Mouse (Mus musculus) heart, postnatal 0 days (tissue): ENCODE results near the gene Dusp16. TPM values are rescaled to one million over a fixed set of nuclear protein-coding genes. Genes with fewer than 3 reads are reported as not detected.

Experiments
- ATAC-seq: fragments of 200-750 bp; cut with Nextera tagmentation; 2 replicates; pipeline ENCODE4 v1.8.0; 2017; ENCODE audit warnings: low read depth, moderate number of reproducible peaks, moderate library complexity; ENCODE audit not compliant: insufficient read depth
- DNase-seq: peaks from one replicate; pipeline ENCODE4 v3.0.0-alpha.2; 2016; ENCODE audit warnings: low spot score
- H3K27ac ChIP-seq: fragments of 300-500 bp; sonication (generic); 2 replicates; pipeline ENCODE4 v1.5.1; 2014; ENCODE audit warnings: low read depth, mild to moderate bottlenecking
- H3K27me3 ChIP-seq: fragments of 300-500 bp; sonication (generic); 2 replicates; pipeline ENCODE4 v1.6.1; 2014; ENCODE audit warnings: low read length, mixed read lengths; ENCODE audit not compliant: control insufficient read depth, insufficient read depth
- H3K36me3 ChIP-seq: fragments of 300-500 bp; sonication (generic); replicated peaks from 2 replicates; pipeline ENCODE4 v1.6.1; 2014; ENCODE audit warnings: low read length, mixed read lengths; ENCODE audit not compliant: control insufficient read depth, insufficient read depth
- H3K4me1 ChIP-seq: fragments of 300-500 bp; sonication (generic); 2 replicates; pipeline ENCODE4 v1.6.1; 2014; ENCODE audit warnings: antibody characterized with exemption; ENCODE audit not compliant: control insufficient read depth, insufficient read depth
- H3K4me2 ChIP-seq: fragments of 300-500 bp; sonication (generic); 2 replicates; pipeline ENCODE4 v1.6.1; 2014; ENCODE audit warnings: low read depth, mild to moderate bottlenecking, low read length, moderate library complexity
- H3K4me3 ChIP-seq: fragments of 300-500 bp; sonication (generic); 2 replicates; pipeline ENCODE4 v1.5.1; 2014; ENCODE audit warnings: low read depth, low read length
- H3K9ac ChIP-seq: fragments of 300-500 bp; sonication (generic); replicated peaks from 2 replicates; pipeline ENCODE4 v1.6.1; 2014; ENCODE audit warnings: low read depth, low read length, mixed read lengths
- H3K9me3 ChIP-seq: fragments of 300-500 bp; sonication (generic); replicated peaks from 2 replicates; pipeline ENCODE4 v1.6.1; 2016; ENCODE audit warnings: low read length; ENCODE audit not compliant: control insufficient read depth
- CTCF ChIP-seq: IDR thresholded peaks from 2 replicates; pipeline ENCODE4 v1.5.1; 2016; ENCODE audit warnings: antibody characterized with exemption, control low read depth, low read depth
- EP300 ChIP-seq: IDR thresholded peaks from 2 replicates; pipeline ENCODE4 v1.6.1; 2016; ENCODE audit warnings: antibody characterized with exemption, low read depth
- WGBS: fragments of 180-500 bp; shearing (Covaris S2); extraction: QIAGEN DNeasy Blood & Tissue Kit; methylation state at CpG from one replicate; pipeline ENCODE4 v1.1.7; 2014; 5-methylcytosine and 5-hydroxymethylcytosine counted together
- polyA plus RNA-seq: library from polyadenylated mRNA; unstranded; fragments of >200 nt; fragmentation: Nextera tagmentation; extraction: Ambion mirVana; gene quantifications from 2 replicates; pipeline ENCODE4 v1.2.1, GENCODE M21; 2015
- total RNA-seq: library from RNA; depleted of rRNA; stranded (reverse); fragments of >200 nt; gene quantifications from 2 replicates; pipeline ENCODE4 v1.2.3, GENCODE M21; 2014; ENCODE audit warnings: low replicate concordance

Gene Dusp16
- total and polyA plus RNA-seq, 2 experiments from 2014 or later = 9.6 to 29.2 TPM

DNA sequence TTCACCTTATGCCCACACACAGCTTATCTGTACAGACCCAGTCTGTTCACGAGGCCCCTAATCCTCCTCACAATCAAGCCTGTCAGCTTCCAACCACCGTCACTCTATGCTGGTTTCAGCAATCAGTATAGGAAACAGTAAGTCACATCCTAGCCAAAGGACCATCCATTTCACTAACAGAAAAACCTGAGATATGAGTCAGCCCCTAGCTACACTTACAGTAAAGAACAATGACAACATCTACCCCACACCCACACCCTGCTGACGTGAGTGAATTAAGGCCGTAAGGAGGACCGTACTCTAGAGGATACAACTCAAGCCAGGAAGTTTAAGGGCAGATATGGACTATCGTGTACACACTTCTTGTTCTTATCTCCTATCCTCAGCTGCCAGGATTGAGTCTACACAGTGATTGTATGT, 76.2 kb downstream of the Dusp16 start:
- ATAC-seq (peak; percentile 59; the same call in 1 of the 2 replicates), DNase-seq (peak; percentile 53)
- Histone ChIP-seq H3K9me3 (no peaks in the 10 kb centered on the region), H3K4me3 (no peak overlapping the region), H3K4me2 (no peak overlapping the region), H3K36me3 (peaks cover 47% of the 10 kb centered on the region), H3K9ac (no peak overlapping the region), H3K27ac (no peak overlapping the region), H3K4me1 (peaks cover 10% of the 10 kb centered on the region; the same call in 1 of the 2 replicates), H3K27me3 (no peaks in the 10 kb centered on the region)
- 19% methylated on average over 6 of the region's 6 CpGs for WGBS
- TF ChIP-seq EP300 = no peak
- TF ChIP-seq CTCF = no peak

DNA sequence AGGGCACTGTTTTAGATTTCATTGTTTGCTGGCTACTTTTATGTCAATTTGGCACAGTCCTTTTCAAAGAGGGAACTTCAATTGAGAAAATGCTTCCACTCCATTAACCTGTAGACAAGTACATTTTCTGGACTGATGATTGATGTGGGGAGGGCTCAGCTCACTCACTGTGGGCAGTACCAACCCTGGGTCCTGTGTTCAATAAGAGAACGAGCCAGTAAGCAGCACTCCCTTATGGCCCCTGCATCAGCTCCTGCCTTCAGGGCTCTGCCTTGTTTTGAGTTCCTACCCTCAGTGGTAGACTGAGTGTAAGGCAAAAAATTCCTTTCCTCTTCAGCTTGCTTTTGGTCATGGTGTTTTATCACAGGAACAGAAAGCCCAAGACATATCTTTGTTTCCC, 78.5 kb downstream of the Dusp16 start:
- no peaks in the 10 kb centered on the region for H3K9me3 ChIP-seq
- no peak overlapping the region for H3K4me3 ChIP-seq
- H3K9ac ChIP-seq = no peak overlapping the region
- no peak overlapping the region for H3K27ac ChIP-seq
- peaks cover 10% of the 10 kb centered on the region; the same call in 1 of the 2 replicates for H3K4me1 ChIP-seq
- TF ChIP-seq CTCF (no peak), EP300 (no peak)
- H3K36me3 ChIP-seq = peaks cover 35% of the 10 kb centered on the region
- H3K27me3 ChIP-seq = no peaks in the 10 kb centered on the region
- WGBS = 86% methylated on average over 1 of the region's 1 CpGs
- no peak overlapping the region for H3K4me2 ChIP-seq
- ATAC-seq (no peak), DNase-seq (no peak)

DNA sequence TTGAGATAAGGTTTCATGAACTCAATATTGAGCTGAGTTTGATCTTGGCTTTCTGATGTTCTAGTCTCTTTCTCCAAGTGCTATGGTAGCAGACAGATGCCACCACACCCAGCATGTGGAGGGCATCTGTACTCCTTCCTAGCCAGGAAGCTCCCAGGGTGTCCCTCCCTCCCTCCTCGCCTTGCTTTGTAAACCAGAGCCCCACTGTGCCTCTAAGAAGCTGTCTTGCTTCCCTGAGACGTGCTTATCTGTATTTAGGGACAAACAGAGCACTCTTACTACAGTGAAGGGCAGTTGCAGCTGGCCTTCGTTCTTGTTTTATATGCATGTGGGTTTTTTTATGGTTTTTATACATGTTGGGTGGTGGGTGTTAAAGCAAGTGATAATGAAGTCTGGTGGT, 79.1 kb downstream of the Dusp16 start:
- peaks cover 30% of the 10 kb centered on the region for H3K36me3 ChIP-seq
- no peak overlapping the region for H3K9ac ChIP-seq
- TF ChIP-seq CTCF (no peak), EP300 (no peak)
- H3K27ac ChIP-seq = no peak overlapping the region
- DNase-seq = no peak
- ATAC-seq = no peak
- H3K9me3 ChIP-seq = no peaks in the 10 kb centered on the region
- H3K4me2 ChIP-seq = no peak overlapping the region
- H3K27me3 ChIP-seq = no peaks in the 10 kb centered on the region
- 51% methylated on average over 3 of the region's 3 CpGs for WGBS
- no peak overlapping the region for H3K4me3 ChIP-seq
- peaks cover 10% of the 10 kb centered on the region; the same call in 1 of the 2 replicates for H3K4me1 ChIP-seq

DNA sequence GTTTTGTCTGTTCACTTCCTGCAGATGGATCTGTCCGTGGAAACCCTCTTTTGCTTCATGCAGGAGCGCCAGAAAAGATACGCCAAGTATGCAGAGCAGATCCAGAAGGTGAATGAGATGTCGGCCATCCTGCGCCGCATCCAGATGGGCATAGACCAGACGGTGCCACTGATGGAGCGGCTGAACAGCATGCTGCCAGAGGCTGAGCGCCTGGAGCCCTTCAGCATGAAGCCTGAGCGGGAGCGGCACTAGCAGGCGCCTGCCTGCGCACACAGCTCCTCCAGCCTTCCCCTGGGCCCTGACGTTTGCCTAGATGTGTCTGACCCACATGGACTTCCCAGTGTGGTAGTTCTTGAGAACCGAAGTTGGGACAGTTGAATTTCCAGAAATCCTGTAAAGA, 82.4 kb downstream of the Dusp16 start:
- ATAC-seq = no peak
- peaks cover 10% of the 10 kb centered on the region for H3K36me3 ChIP-seq
- no peaks in the 10 kb centered on the region for H3K4me1 ChIP-seq
- H3K4me2 ChIP-seq = no peak overlapping the region
- H3K27me3 ChIP-seq = no peaks in the 10 kb centered on the region
- TF ChIP-seq CTCF (no peak), EP300 (no peak)
- no peak for DNase-seq
- no peak overlapping the region for H3K4me3 ChIP-seq
- WGBS = 79% methylated on average over 15 of the region's 15 CpGs
- H3K9me3 ChIP-seq = no peaks in the 10 kb centered on the region
- no peak overlapping the region for H3K9ac ChIP-seq
- H3K27ac ChIP-seq = no peak overlapping the region

DNA sequence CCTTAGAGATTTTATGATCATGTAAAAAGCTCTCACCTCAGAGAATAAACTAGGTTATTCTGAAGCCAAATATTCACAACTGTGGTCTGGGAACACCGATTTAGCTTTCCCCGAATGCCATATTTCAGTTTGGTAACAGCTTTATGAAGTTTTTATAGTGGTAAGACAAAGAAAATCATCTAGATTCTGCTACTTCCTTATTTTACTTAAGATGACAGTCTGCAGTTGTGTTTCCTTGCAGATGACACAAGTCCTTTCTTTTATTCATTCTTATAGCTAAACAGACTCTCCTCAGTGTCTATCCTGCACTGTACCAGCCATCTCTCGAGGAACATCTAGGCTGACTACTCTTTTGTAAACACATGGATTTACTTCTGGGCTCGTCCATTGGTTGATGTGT, 86.0 kb downstream of the Dusp16 start:
- H3K4me2 ChIP-seq = no peak overlapping the region
- DNase-seq (no peak), ATAC-seq (no peak)
- TF ChIP-seq CTCF (no peak), EP300 (no peak)
- no peaks in the 10 kb centered on the region for H3K9me3 ChIP-seq
- no peaks in the 10 kb centered on the region for H3K4me1 ChIP-seq
- no peak overlapping the region for H3K27ac ChIP-seq
- H3K36me3 ChIP-seq = peaks cover 4% of the 10 kb centered on the region; the same call in 1 of the 2 replicates
- no peak overlapping the region for H3K4me3 ChIP-seq
- H3K9ac ChIP-seq = no peak overlapping the region
- H3K27me3 ChIP-seq = no peaks in the 10 kb centered on the region
- WGBS = 82% methylated on average over 4 of the region's 4 CpGs

DNA sequence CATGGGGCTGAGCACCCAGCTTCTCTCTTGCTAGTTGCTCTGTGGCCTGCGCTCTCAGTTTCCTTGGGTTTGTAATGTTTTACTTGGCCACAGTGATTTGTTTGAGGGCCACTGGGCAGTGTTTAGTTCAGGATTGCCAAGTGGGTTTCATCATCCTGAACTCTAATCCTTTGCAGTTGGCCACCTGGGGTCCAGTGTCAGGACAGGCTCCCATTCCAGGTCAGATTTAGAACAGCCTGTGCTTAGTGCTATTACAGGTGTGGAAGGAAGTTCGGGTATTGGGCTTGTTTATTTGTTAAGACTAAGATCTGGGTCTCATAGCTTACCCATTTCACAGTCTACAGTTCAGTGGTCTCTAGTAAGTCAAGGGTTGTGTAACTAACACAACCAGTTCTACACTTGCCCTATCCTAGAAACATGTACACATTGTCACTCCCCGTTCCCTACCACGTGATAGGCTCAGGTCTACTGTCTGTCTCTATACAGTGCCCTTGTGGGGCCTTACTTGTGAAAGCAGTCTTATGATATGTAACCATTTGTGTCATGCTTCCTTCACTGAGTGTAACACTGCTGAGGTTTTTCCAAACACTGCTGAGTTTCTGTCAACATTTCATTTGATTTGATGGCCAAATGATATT, 89.3 kb downstream of the Dusp16 start:
- Histone ChIP-seq H3K4me2 (no peak overlapping the region), H3K9me3 (no peaks in the 10 kb centered on the region), H3K27ac (no peak overlapping the region), H3K9ac (no peak overlapping the region), H3K4me3 (no peak overlapping the region), H3K4me1 (no peaks in the 10 kb centered on the region), H3K36me3 (no peaks in the 10 kb centered on the region), H3K27me3 (no peaks in the 10 kb centered on the region)
- DNase-seq (no peak), ATAC-seq (no peak)
- 80% methylated on average over 4 of the region's 4 CpGs for WGBS
- TF ChIP-seq EP300 = no peak
- TF ChIP-seq CTCF = no peak
